Mouse (Mus musculus) heart, postnatal 0 days (tissue): ENCODE data around the gene Rabl3.

Source experiments
- CTCF ChIP-seq: IDR thresholded peaks from 2 replicates; pipeline ENCODE4 v1.5.1; 2016; ENCODE audit warnings: antibody characterized with exemption, control low read depth, low read depth
- EP300 ChIP-seq: IDR thresholded peaks from 2 replicates; pipeline ENCODE4 v1.6.1; 2016; ENCODE audit warnings: antibody characterized with exemption, low read depth

DNA sequence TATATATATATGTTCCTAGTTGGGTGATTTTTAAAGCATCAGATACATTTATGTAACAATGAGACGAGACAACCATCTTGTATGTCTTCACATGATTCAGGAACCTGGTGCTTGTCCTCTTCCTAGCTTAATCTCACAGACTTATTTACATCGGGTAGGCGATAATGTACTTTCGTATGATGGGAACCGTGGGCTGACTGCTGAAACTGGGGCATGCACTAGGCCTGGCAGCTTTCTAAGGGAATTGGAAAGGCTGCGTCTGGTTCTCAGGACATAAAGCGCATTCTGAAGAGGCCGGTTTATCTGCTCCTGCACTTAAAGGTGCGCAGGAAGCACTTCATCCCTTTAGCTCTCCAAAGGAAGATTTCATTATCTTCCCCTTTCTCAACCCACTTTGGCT, 32.9 kb upstream of the Rabl3 start:
- TF ChIP-seq CTCF (no peak), EP300 (no peak)
